Mouse (Mus musculus): ENCODE measurements around the gene Rtca. TPM values are rescaled to one million over a fixed set of nuclear protein-coding genes. Genes with fewer than 3 reads are reported as not detected.
A peak's percentile ranks its signal among the peaks of the same experiment; 100 is the strongest.

Gene Rtca
- polyA plus RNA-seq, 1 experiment from 2014 or later: 25.1 TPM

- H3K4me3 ChIP-seq (replicated peaks): peak within 1 kb of the TSS; percentile 62
- H3K9me3 ChIP-seq (replicated peaks): no peaks in the 10 kb centered on the region
- no peaks in the 10 kb centered on the region for H3K27me3 ChIP-seq
- under 1% methylated on average over 36 of the region's 36 CpGs for WGBS (ENCODE audit: insufficient replicate concordance)
- peak within 1 kb of the TSS; percentile 74 for H3K4me2 ChIP-seq
- peak; percentile 75 for ATAC-seq (ENCODE audit: insufficient read depth)
- H3K4me1 ChIP-seq (replicated peaks): peaks cover 26% of the 10 kb centered on the region
- H3K27ac ChIP-seq (replicated peaks): no peak within 1 kb of the TSS
- H3K36me3 ChIP-seq (replicated peaks): 0 out of 2 replicates have a peak, but pooled peaks cover 5% of the 10 kb centered on the region
- H3K9ac ChIP-seq: peak within 1 kb of the TSS; percentile 43
These were observed 5.1 kb upstream of the Rtca start, which contains the start of gene Dbt for GRCm38 (mm10) chr3:116512904-116513716. Dbt (plus strand) TSS chr3:116513070.

- no peaks in the 10 kb centered on the region for H3K36me3 ChIP-seq (replicated peaks)
- H3K9me3 ChIP-seq (replicated peaks): no peaks in the 10 kb centered on the region
- H3K9ac ChIP-seq: no peak overlapping the region
- no peak for ATAC-seq (ENCODE audit: insufficient read depth)
- WGBS (ENCODE audit: insufficient replicate concordance): 34% methylated on average over 12 of the region's 12 CpGs
- H3K4me1 ChIP-seq (replicated peaks): peaks cover 28% of the 10 kb centered on the region
- peak overlapping the region; percentile 74 for H3K4me2 ChIP-seq
- H3K27ac ChIP-seq (replicated peaks): no peak overlapping the region
- H3K4me3 ChIP-seq (replicated peaks): peak overlapping the region; percentile 62
- no peaks in the 10 kb centered on the region for H3K27me3 ChIP-seq
These were observed 4.3 kb upstream of the Rtca start for GRCm38 (mm10) chr3:116512151-116512903.

DNA sequence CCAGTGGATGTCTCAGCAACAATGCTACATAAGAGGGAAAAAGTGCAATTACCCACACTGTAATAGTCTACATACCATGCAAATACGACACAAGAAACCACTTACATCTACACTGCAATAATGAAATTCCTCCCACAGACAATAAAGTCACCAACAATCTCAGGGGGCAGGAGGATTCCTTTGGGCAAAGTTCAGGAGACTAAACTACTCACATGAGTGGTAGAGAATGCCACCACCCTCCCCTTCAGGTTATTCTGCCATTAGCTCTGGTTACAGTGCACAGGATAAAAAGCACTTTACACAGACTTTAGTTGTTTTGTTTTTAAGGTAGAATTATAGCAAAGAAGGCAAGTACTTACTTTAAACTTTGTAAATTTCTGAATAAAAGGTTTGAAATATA lies 12.3 kb downstream of the Rtca start:
- 76% methylated on average over 1 of the region's 1 CpGs for WGBS (ENCODE audit: insufficient replicate concordance)
- Histone ChIP-seq H3K4me2 (no peak overlapping the region), H3K27ac (replicated peaks) (no peak overlapping the region), H3K4me1 (replicated peaks) (no peaks in the 10 kb centered on the region), H3K27me3 (no peaks in the 10 kb centered on the region), H3K36me3 (replicated peaks) (peaks cover 81% of the 10 kb centered on the region), H3K4me3 (replicated peaks) (no peak overlapping the region), H3K9ac (no peak overlapping the region), H3K9me3 (replicated peaks) (no peaks in the 10 kb centered on the region)
- no peak for ATAC-seq (ENCODE audit: insufficient read depth)

- WGBS (ENCODE audit: insufficient replicate concordance): 47% methylated on average over 5 of the region's 5 CpGs
- Histone ChIP-seq H3K9ac (no peak overlapping the region), H3K4me3 (replicated peaks) (no peak overlapping the region), H3K27ac (replicated peaks) (no peak overlapping the region), H3K4me1 (replicated peaks) (no peaks in the 10 kb centered on the region), H3K9me3 (replicated peaks) (no peaks in the 10 kb centered on the region), H3K36me3 (replicated peaks) (peaks cover 83% of the 10 kb centered on the region), H3K4me2 (no peak overlapping the region), H3K27me3 (no peaks in the 10 kb centered on the region)
- ATAC-seq (ENCODE audit: insufficient read depth): no peak
These were observed 14.3 kb downstream of the Rtca start for GRCm38 (mm10) chr3:116493658-116494057.

GRCm38 (mm10) chr3:116491923-116492454 lies 16.0 kb downstream of the Rtca start:
- ATAC-seq (ENCODE audit: insufficient read depth): no peak
- H3K9me3 ChIP-seq (replicated peaks): no peaks in the 10 kb centered on the region
- H3K4me1 ChIP-seq (replicated peaks): no peaks in the 10 kb centered on the region
- peaks cover 80% of the 10 kb centered on the region for H3K36me3 ChIP-seq (replicated peaks)
- H3K27ac ChIP-seq (replicated peaks): no peak overlapping the region
- H3K4me3 ChIP-seq (replicated peaks): no peak overlapping the region
- no peak overlapping the region for H3K4me2 ChIP-seq
- no peak overlapping the region for H3K9ac ChIP-seq
- 81% methylated on average over 1 of the region's 1 CpGs for WGBS (ENCODE audit: insufficient replicate concordance)
- H3K27me3 ChIP-seq: no peaks in the 10 kb centered on the region

DNA sequence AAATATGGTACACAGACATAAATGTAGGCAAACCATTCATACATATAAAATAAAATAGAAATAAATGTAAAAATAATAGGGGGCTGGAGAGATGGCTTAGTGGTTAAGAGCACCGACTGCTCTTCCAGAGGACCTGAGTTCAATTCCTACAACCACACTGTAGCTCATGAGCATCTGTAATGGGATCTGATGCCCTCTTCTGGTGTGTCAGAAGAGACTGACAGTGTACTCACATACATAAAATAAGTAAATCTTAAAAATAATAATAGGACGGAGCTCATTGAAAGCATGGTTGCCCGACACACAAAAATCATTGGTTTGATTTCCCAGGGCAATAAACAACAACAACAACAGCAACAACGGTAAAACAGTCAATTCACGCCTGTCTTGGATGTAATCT lies 17.1 kb downstream of the Rtca start:
- peaks cover 79% of the 10 kb centered on the region for H3K36me3 ChIP-seq (replicated peaks)
- no peak for ATAC-seq (ENCODE audit: insufficient read depth)
- WGBS (ENCODE audit: insufficient replicate concordance): 78% methylated on average over 5 of the region's 5 CpGs

DNA sequence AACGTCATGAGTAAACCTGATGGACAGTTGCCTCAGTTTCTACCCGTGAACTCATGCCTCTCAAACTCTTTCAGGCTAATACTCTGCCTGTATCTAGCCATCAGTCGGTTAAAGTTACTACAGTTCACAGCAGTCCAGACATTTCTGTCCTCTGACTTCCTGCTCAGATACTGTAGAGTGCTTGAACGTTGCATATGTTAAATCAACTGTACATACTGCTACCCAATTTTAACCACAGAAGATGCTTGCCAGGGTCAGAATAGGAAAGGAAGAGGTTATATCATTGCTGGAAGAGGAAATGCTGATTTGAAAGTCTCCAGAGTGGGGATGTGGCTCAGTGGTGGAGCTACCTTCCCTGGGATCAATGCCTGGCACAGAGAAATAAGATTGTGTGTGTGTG lies 24.7 kb downstream of the Rtca start:
- Histone ChIP-seq H3K27me3 (no peaks in the 10 kb centered on the region), H3K36me3 (replicated peaks) (peaks cover 15% of the 10 kb centered on the region), H3K9me3 (replicated peaks) (no peaks in the 10 kb centered on the region), H3K4me3 (replicated peaks) (no peak overlapping the region), H3K4me1 (replicated peaks) (no peaks in the 10 kb centered on the region), H3K4me2 (no peak overlapping the region), H3K27ac (replicated peaks) (no peak overlapping the region), H3K9ac (no peak overlapping the region)
- no peak for ATAC-seq (ENCODE audit: insufficient read depth)
- WGBS (ENCODE audit: insufficient replicate concordance): 28% methylated on average over 4 of the region's 4 CpGs

More for the DNA sequence above, 17.1 kb downstream of the Rtca start:
- H3K4me2 ChIP-seq: no peak overlapping the region
- no peak overlapping the region for H3K4me3 ChIP-seq (replicated peaks)
- H3K9ac ChIP-seq: no peak overlapping the region
- H3K4me1 ChIP-seq (replicated peaks): no peaks in the 10 kb centered on the region
- no peak overlapping the region for H3K27ac ChIP-seq (replicated peaks)
- H3K9me3 ChIP-seq (replicated peaks): no peaks in the 10 kb centered on the region
- no peaks in the 10 kb centered on the region for H3K27me3 ChIP-seq

DNA sequence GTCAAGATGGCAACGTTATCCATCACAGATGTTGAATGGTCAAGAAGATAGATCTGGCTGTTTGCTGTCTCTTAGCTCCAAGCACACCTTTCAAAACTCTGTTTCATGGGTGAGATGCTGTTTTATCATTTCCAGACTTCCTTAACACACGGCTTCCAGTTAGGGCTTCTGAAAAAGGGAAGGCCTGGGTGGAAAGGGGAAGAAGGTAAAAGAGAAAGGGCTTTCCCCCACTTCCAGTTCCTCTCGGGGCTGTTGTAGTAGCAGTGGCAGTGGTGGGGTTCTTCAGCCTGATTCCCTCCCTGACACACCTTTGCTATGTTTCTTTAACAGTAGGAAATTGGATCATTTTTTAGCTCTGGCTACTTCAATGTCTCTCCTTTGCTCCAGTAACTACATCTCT lies 25.3 kb downstream of the Rtca start:
- Histone ChIP-seq H3K36me3 (replicated peaks) (peaks cover 10% of the 10 kb centered on the region), H3K4me2 (no peak overlapping the region), H3K9ac (no peak overlapping the region), H3K4me3 (replicated peaks) (no peak overlapping the region), H3K27ac (replicated peaks) (no peak overlapping the region), H3K4me1 (replicated peaks) (no peaks in the 10 kb centered on the region), H3K9me3 (replicated peaks) (no peaks in the 10 kb centered on the region), H3K27me3 (no peaks in the 10 kb centered on the region)
- 30% methylated on average over 3 of the region's 3 CpGs for WGBS (ENCODE audit: insufficient replicate concordance)
- no peak for ATAC-seq (ENCODE audit: insufficient read depth)

DNA sequence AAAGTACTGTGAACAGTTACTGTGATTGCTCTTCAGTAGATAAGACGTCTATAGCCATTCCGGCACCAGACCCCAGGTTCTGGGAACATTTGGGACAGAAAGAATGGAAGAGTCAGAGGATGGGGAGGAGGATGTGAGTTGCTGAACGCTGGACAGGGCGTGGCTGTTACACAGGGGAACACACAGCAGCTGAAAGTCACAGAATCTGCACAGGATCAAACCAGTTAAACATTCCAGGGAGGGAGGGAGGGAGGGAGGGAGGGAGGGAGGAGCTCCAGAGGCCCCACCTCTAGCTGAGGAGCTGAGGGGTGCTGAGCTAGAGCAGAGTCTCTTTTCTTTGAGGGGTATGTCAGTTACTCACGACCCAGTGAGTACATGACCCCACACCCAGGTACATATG lies 27.1 kb downstream of the Rtca start:
- no peak overlapping the region for H3K4me3 ChIP-seq (replicated peaks)
- H3K4me1 ChIP-seq (replicated peaks): no peaks in the 10 kb centered on the region
- H3K27ac ChIP-seq (replicated peaks): no peak overlapping the region
- no peaks in the 10 kb centered on the region for H3K36me3 ChIP-seq (replicated peaks)
- H3K9ac ChIP-seq: no peak overlapping the region
- ATAC-seq (ENCODE audit: insufficient read depth): no peak
- 49% methylated on average over 5 of the region's 5 CpGs for WGBS (ENCODE audit: insufficient replicate concordance)
- no peak overlapping the region for H3K4me2 ChIP-seq
- H3K27me3 ChIP-seq: no peaks in the 10 kb centered on the region; the same call in 1 of the 2 replicates
- no peaks in the 10 kb centered on the region for H3K9me3 ChIP-seq (replicated peaks)

DNA sequence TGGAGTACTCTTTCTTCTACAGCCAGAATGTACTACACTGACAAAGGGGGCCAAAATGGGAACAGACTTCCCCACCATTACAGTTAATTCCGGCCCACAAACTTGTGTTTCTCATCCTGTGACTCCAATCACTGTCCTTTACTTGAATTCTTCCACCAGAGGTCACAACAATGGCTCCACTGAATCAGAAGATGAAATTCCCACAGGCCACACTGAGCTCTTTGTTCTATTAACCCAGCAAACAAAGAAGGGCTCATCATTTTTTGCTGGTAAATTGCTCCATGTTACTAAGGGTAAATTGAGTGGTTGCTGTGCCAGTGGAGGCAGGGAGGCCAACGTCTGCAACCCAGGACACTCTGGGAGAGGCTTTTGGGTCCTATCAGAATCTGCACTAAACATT lies 27.9 kb downstream of the Rtca start:
- Histone ChIP-seq H3K4me1 (replicated peaks) (no peaks in the 10 kb centered on the region), H3K9ac (no peak overlapping the region), H3K4me2 (no peak overlapping the region), H3K9me3 (replicated peaks) (no peaks in the 10 kb centered on the region), H3K27me3 (no peaks in the 10 kb centered on the region; the same call in 1 of the 2 replicates), H3K36me3 (replicated peaks) (no peaks in the 10 kb centered on the region), H3K4me3 (replicated peaks) (no peak overlapping the region), H3K27ac (replicated peaks) (no peak overlapping the region)
- 63% methylated on average over 2 of the region's 2 CpGs for WGBS (ENCODE audit: insufficient replicate concordance)
- no peak for ATAC-seq (ENCODE audit: insufficient read depth)

- 65% methylated on average over 7 of the region's 7 CpGs for WGBS (ENCODE audit: insufficient replicate concordance)
- Histone ChIP-seq H3K9ac (no peak overlapping the region), H3K9me3 (replicated peaks) (no peaks in the 10 kb centered on the region), H3K27me3 (no peaks in the 10 kb centered on the region; the same call in 1 of the 2 replicates), H3K4me1 (replicated peaks) (no peaks in the 10 kb centered on the region), H3K4me2 (no peak overlapping the region), H3K36me3 (replicated peaks) (no peaks in the 10 kb centered on the region), H3K4me3 (replicated peaks) (no peak overlapping the region), H3K27ac (replicated peaks) (no peak overlapping the region)
- ATAC-seq (ENCODE audit: insufficient read depth): no peak
These were observed 30.7 kb downstream of the Rtca start for GRCm38 (mm10) chr3:116477351-116477750.
